Mouse (Mus musculus): Measurements from ENCODE around the gene S100a4.

DNA sequence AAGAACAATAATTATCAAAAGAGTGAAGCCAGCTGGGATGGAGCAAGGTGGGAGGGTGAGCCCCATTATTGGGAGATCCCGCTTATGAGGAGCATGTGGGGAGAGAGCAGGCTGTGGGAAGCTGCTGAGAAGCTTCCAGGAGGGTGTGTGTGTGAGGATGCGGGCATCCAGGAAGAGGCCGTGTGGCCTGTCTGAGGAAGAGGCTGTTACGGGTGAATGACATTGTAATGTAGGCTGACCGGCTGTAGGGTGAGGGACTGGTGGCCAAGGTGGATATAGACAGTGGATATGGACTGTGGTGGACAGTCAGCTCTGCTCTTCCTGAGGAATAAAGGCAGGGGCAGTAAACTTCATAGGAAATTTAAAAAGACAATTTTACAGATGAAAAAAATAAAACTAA, 21.9 kb downstream of the S100a4 start:
- TF ChIP-seq CTCF (IDR thresholded peaks at IDR 0.05; ENCODE audit: extremely low read depth, insufficient read length, insufficient replicate concordance, low read depth, low read length) (no peak), POLR2A (IDR thresholded peaks at IDR 0.05; ENCODE audit: low read depth, low read length) (no peak)

Measured in small intestine, adult 2 months (tissue).